Mouse (Mus musculus) macrophage (primary cell): ENCODE measurements around the gene Shld2. TPM values are rescaled to one million over a fixed set of nuclear protein-coding genes. Genes with fewer than 3 reads are reported as not detected.

Experiments
- H3K27ac ChIP-seq: fragments of 350-480 bp; formaldehyde crosslinking; 2 replicates; pipeline ENCODE4 v1.9.0; 2021
- H3K36me3 ChIP-seq: fragments of 350-480 bp; formaldehyde crosslinking; 2 replicates; pipeline ENCODE4 v1.9.0; 2021; ENCODE audit errors: inconsistent target
- H3K4me3 ChIP-seq: fragments of 350-480 bp; formaldehyde crosslinking; 2 replicates; pipeline ENCODE4 v1.9.0; 2021; ENCODE audit errors: inconsistent target
- H3K79me2 ChIP-seq: fragments of 350-480 bp; formaldehyde crosslinking; 2 replicates; pipeline ENCODE4 v1.9.0; 2021; ENCODE audit errors: inconsistent target
- WGBS: methylation state at CpG from one replicate; pipeline ENCODE4 v1.1.7; 2026; ENCODE audit warnings: inconsistent platforms; ENCODE audit not compliant: missing documents; 5-methylcytosine and 5-hydroxymethylcytosine counted together
- polyA plus RNA-seq: library from polyadenylated mRNA; stranded (reverse); fragments of 250-400 nt; gene quantifications from 3 replicates; pipeline ENCODE4 v1.2.4, GENCODE M21; 2018; ENCODE audit warnings: inconsistent platforms

The Shld2 gene
- polyA plus RNA-seq, 1 experiment from 2014 or later: 7.1 TPM

DNA sequence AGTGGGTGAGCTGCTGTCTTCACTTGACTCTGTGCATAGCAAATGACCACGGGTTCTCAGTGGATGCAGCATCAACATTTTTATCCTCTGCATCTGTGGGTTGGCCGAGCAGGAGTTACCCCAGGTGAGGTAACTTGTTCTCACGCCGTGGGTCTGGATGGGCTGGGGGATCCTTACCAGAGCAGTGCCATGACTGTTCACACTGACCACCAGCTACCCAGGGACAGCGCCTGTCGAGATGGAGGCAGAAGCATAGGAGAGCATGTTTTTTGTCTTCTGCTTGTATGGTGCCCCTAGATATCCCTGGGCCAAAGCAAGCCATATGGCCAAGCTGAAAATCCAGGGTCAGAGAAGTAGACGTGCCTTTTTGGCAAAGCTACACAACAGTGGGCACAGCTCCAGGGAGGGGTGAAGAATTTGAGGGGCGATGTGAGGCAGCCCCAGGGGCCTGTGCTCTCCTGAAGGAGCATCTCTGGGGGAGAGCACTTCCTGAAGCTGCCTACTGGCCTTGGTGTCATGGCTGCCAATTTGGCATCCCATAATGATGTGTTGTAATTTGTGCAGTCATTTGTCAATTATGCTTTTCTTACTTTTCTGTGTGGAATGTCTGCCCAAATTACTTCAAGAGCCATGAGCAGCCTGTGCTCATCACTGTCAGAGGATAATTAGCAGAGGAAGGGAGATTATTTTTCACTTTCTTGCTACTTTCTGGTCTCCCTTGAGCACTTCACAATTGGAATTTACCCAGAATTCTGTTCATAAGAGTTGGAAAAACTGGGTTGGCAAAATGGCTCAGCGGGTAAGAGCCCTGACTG, 77.2 kb downstream of the Shld2 start:
- no peak overlapping the region for H3K4me3 ChIP-seq
- no peaks in the 10 kb centered on the region for H3K36me3 ChIP-seq
- no peaks in the 10 kb centered on the region for H3K79me2 ChIP-seq
- WGBS: 95% methylated on average over 9 of the region's 9 CpGs
- H3K27ac ChIP-seq: no peak overlapping the region

DNA sequence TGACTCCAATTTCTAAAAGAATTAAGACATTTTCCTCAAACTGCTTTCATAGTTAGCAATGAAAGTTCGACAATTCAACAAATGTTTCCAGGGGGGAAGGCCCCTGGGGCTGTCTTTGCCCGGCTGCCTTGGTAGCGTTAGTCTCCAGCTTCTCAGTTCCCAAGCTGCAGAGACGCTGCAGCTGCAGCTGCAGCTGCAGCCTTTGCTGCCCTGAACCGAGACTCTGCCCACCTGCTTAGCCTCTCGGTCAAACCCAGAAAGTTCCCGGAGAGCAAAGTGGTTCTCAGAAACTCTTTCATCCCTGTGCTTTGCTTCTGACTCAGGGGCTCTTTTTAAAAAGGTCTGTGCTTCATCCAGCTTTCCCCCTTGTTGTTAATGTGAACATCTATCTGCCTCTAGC, 78.0 kb downstream of the Shld2 start:
- WGBS: 96% methylated on average over 7 of the region's 7 CpGs
- Histone ChIP-seq H3K79me2 (no peaks in the 10 kb centered on the region), H3K36me3 (no peaks in the 10 kb centered on the region), H3K4me3 (no peak overlapping the region), H3K27ac (no peak overlapping the region)

DNA sequence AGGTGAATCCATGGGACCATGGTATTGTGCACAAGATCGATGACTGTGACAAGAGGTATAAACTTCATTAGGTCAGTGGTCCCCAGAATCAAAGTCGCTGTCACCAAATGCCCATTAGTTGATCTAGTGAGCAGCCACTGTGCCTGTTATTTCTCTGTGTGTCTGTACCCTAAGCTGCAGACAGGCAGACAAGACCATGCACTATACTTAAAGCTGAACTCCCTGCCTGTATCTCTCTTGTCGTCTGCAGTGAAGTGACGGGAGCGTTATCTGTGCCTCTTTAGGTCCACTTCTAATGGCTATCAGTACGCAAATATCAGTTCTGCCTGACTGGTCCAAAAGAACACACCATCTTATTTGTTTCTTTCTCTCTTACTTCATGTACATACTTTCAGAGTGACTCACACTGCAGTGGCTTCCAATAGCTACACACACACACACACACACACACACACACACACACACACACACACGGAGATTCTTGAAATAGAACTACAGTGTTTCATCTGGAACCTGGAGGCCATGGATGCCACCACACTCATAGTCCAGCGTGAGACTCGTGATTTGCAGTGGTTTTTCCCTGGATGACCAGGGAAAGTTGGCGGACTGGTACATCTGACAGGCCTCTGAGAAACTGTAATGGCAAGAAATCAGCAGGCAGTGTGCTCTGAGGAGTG, 81.3 kb downstream of the Shld2 start:
- H3K36me3 ChIP-seq: no peaks in the 10 kb centered on the region
- H3K79me2 ChIP-seq: no peaks in the 10 kb centered on the region
- no peak overlapping the region for H3K4me3 ChIP-seq
- 98% methylated on average over 9 of the region's 10 CpGs for WGBS
- H3K27ac ChIP-seq: no peak overlapping the region

DNA sequence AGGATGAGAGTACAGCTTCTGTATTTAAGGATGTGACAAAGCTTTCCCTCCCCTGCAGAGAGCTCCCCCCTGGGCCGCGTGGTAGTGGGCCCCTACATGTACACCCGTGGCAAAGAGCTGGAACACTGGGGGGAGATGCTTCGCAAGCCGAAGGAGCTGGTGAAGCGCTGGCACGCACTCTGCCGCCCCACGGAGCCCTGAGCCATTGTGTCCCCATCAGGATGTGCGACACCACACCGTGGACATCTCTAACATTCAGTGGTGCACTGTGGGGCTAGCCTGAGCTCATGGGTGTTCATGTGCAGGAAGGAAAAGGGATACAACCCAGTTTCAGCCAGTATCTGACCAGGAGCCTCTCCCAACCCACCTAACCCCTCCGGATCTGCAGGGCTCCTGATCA, 82.3 kb downstream of the Shld2 start:
- Histone ChIP-seq H3K4me3 (no peak overlapping the region), H3K36me3 (no peaks in the 10 kb centered on the region), H3K79me2 (no peaks in the 10 kb centered on the region), H3K27ac (no peak overlapping the region)
- WGBS: 64% methylated on average over 12 of the region's 12 CpGs

DNA sequence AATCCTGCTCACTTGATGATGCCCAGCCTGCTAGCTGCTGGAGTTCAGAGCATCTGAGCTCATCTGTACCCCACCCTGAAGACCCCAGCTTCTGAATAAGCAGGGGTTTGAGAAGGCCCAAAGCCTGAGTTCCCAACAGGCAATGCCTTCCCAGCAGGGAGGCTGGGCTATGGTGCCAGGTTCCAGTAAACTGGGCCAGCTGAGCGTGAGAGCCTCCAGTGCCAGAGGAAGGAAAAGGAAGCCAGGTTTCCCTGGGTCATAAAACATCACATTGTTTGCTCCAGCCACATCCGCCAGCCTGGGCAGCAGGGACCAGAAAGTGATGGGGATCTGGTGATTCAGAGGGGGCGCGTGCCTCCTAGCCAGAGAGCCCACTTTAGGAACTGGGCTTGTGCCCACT, 83.7 kb downstream of the Shld2 start:
- H3K79me2 ChIP-seq: no peaks in the 10 kb centered on the region
- H3K4me3 ChIP-seq: no peak overlapping the region
- no peak overlapping the region for H3K27ac ChIP-seq
- H3K36me3 ChIP-seq: no peaks in the 10 kb centered on the region
- WGBS: 77% methylated on average over 4 of the region's 4 CpGs

DNA sequence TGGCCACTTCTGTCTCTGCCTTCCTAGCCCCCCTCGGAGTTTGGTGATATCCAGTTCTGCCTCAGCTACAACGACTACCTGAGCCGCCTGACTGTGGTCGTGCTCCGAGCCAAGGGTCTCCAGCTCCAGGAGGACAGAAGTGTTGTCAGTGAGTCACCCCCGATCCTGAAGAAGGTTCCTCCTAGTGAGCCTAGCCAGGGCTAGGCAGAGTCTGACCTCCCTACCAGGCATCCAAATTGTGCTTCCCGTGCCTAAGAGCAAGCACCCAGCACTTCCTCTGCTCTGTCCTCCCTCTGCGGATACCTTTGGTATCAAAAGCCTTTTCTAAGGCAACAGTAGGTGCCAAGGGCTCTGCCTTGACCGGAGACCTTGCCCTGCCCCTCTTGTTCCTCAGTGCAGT, 84.3 kb downstream of the Shld2 start:
- H3K36me3 ChIP-seq: no peaks in the 10 kb centered on the region
- H3K4me3 ChIP-seq: no peak overlapping the region
- H3K79me2 ChIP-seq: no peaks in the 10 kb centered on the region
- WGBS: 80% methylated on average over 9 of the region's 9 CpGs
- H3K27ac ChIP-seq: no peak overlapping the region

DNA sequence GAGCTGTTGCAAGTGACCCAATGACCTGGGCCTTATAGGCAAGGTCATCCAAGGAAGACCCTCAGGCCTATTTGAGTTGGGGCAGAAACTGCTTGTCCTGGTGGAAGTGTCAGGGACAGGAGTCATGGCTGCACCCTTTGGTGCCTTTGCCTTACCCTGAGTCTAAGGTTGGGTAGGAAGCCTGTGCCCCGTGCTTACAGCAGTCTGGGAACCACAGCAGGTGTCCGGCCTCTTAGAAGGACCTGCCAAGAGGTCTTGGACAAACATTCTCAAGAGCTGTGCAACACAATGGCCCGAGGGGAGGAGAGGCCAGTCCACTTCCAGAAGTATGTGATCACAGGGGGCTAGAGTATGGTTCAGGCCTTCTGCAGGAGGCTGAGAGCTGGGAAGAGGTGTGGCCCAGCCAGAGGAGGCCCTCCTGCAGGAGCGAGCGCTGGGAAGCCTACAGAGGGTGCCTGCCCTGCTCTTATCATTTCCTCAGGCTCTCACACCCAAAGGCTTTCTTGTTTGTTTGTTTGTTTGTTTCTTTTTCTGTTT, 86.9 kb downstream of the Shld2 start:
- H3K36me3 ChIP-seq: no peaks in the 10 kb centered on the region
- H3K79me2 ChIP-seq: no peaks in the 10 kb centered on the region
- H3K4me3 ChIP-seq: no peak overlapping the region
- 92% methylated on average over 5 of the region's 5 CpGs for WGBS
- H3K27ac ChIP-seq: no peak overlapping the region

DNA sequence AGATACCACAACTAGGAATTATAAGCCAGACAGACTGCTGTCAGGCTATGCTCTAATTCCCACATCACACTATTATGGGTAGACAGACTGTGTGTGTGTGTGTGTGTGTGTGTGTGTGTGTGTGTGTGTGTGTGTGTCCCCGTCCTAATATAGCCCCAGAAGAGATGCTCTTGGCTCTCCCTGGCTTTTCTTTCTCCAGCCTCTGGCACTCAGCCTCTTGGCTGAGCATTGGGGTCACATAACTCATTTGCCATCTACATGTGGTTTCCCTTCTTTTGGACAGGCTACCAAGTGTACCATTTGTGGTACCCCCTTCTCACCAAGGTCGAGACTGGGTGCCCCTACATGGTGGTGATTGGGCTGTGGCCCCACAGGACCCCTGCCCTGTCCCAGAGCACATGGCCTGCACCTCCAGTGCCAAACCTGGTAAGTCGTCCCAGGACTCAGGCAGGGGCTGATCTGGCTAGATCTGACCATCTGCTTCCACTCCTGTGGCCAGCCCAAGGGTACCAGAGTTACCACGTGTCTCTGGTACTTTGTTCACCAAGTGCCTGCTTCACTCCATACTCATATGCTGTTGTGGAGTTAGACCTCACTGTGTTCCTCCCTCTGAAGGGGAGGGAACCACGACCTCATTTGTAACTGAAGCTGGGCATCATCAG, 88.7 kb downstream of the Shld2 start:
- no peaks in the 10 kb centered on the region for H3K36me3 ChIP-seq
- H3K4me3 ChIP-seq: no peak overlapping the region
- no peaks in the 10 kb centered on the region for H3K79me2 ChIP-seq
- no peak overlapping the region for H3K27ac ChIP-seq
- 58% methylated on average over 4 of the region's 5 CpGs for WGBS

DNA sequence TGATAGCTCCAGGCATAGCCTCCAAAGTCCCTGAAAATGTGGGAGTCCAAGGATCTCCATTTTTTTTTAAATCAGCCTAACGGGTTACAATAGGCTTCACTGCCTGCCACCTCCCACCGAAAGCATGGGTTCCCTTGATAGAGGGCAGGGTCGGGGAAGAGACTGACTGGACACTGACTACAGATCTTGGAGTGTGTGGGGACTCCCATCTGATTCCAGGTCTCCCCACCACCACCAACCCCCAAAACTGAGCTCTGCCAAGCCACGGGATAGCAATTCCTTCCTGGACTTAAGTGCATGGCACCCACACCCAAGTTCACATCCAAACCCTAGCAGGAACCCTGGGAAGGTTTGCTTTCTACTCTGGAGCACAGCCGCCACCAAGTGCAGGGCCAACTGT, 89.9 kb downstream of the Shld2 start:
- H3K4me3 ChIP-seq: no peak overlapping the region
- H3K36me3 ChIP-seq: no peaks in the 10 kb centered on the region
- WGBS: 85% methylated on average over 5 of the region's 5 CpGs
- H3K27ac ChIP-seq: no peak overlapping the region
- no peaks in the 10 kb centered on the region for H3K79me2 ChIP-seq

DNA sequence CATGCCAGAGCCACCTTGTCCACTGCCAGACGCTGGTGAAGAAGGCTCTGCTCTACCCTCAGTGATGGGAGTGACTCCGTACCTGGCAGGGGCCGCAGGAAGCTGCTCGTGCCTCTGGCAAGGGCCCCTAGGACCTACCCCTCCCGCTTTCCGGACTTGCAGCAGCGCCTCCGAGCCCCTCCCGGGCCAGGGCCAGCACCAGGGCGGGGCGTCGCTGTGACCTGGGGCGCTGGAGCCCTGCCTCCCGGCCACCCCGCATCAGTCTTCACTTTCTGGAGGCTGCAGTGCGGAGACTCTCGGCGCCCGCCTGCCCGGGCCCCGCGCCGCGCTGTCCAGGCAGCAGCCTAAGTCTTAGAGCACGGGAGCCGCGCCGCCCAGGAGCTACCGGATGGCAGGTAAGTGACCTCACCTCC, 90.5 kb downstream of the Shld2 start:
- no peak overlapping the region for H3K27ac ChIP-seq
- no peaks in the 10 kb centered on the region for H3K79me2 ChIP-seq
- 5% methylated on average over 24 of the region's 29 CpGs for WGBS
- H3K4me3 ChIP-seq: no peak overlapping the region
- H3K36me3 ChIP-seq: no peaks in the 10 kb centered on the region

DNA sequence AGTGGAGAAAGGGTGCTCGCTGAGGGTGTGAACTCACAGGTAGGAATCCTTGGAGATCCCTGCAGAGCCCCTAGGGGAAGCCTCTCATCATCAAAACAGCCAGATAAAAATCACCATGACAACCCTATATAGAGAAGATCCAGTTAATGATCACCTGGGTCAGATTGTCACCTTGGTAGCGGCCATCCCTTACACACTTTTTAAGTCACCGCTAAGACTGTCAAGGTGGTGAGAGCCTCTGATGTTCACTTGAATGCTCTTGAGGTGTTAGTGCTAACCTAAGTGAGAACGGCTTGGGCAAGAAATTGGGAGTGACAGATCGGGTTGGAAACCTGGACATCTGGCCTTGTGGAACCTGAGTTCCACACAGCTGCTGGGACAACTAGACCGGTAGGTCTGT, 91.0 kb downstream of the Shld2 start, which contains the start of gene Syt15:
Syt15 (plus strand) TSS at position 301 of the 400 bp plus-strand sequence.
- H3K79me2 ChIP-seq: no peaks in the 10 kb centered on the region
- no peaks in the 10 kb centered on the region for H3K36me3 ChIP-seq
- WGBS: 71% methylated on average over 6 of the region's 6 CpGs
- no peak within 1 kb of the TSS for H3K27ac ChIP-seq
- no peak within 1 kb of the TSS for H3K4me3 ChIP-seq

DNA sequence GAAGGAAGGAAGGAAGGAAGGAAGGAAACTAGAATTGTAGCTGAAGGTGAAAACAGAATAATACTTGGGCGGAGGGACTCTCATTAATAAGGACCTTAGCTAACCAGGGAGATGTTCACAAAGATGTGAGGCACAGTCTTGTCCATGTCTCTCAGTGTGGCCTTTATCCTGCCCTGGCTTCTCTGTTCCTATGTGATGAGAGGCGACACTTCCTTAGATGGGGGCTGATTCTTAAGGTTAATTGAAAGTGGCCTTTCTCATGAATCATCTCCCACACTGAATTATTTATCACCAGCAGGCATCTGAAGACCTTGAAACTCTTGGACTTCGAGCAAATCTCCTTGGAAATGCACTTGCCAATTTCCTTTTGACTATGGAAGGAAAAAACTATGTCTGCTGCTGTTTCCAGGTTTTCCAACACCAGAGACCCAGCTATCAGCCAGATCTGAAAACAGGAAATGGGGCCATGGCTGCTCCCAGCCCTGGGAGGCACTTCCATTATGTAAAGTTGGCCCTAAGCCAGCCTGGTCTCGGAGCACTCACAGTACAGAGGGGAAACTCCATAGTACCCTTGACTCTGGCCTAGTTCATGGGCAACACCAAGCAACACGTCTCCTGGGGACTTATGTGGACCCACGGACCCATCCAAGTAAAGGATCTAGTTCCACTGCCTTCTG, 94.7 kb downstream of the Shld2 start:
- no peaks in the 10 kb centered on the region for H3K36me3 ChIP-seq
- H3K4me3 ChIP-seq: no peak overlapping the region
- H3K27ac ChIP-seq: no peak overlapping the region
- WGBS: 85% methylated on average over 6 of the region's 6 CpGs
- no peaks in the 10 kb centered on the region for H3K79me2 ChIP-seq

DNA sequence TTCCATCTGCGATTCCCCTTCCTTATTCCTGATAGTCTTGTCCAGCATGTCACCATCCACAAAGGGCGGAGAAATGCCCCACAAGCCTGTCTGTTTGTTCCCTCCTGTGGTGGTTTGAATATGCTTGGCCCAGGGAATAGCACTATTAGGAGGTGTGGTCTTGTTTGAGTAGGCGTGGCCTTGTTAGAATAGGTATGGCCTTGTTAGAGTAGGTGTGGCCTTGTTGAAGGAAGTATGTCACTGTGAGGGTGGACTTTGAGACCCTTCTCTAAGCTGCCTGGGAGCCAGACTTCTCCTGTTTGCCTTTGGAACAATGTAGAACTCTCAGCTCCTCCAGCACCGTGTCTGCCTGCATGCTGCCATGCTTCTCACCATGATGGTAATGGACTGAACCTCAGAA, 100.4 kb downstream of the Shld2 start:
- Histone ChIP-seq H3K4me3 (no peak overlapping the region), H3K36me3 (no peaks in the 10 kb centered on the region), H3K79me2 (no peaks in the 10 kb centered on the region), H3K27ac (no peak overlapping the region)
- 93% methylated on average over 4 of the region's 4 CpGs for WGBS

DNA sequence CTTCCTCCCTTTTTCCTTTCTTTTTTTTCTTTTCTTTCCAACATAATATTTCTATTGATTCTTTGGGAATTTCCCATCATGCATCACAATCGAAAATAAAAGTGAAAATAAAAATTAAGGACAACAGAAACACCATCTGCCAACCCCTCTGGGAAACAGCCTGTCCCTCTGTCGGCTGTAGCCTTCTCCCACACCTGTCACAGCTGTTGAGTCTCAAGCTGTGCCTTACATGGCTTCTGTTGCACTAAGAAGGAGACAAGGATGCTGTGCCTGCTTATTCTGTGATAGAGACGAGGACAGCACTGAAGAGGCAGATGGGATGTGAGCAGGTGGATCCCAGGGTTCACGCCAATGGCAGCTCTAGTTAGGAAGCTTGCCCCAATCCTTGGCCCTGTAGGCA, 101.2 kb downstream of the Shld2 start:
- Histone ChIP-seq H3K4me3 (no peak overlapping the region), H3K36me3 (no peaks in the 10 kb centered on the region), H3K27ac (no peak overlapping the region), H3K79me2 (no peaks in the 10 kb centered on the region)
- 70% methylated on average over 4 of the region's 4 CpGs for WGBS
